Mouse (Mus musculus): ENCODE results near the gene Baiap2l1. TPM values are rescaled to one million over a fixed set of nuclear protein-coding genes. Genes with fewer than 3 reads are reported as not detected.
A peak's percentile ranks its signal among the peaks of the same experiment; 100 is the strongest.

Baiap2l1 gene
- total and polyA plus RNA-seq, 2 experiments from 2014 or later, result 0.63 to 1.9 TPM

DNA sequence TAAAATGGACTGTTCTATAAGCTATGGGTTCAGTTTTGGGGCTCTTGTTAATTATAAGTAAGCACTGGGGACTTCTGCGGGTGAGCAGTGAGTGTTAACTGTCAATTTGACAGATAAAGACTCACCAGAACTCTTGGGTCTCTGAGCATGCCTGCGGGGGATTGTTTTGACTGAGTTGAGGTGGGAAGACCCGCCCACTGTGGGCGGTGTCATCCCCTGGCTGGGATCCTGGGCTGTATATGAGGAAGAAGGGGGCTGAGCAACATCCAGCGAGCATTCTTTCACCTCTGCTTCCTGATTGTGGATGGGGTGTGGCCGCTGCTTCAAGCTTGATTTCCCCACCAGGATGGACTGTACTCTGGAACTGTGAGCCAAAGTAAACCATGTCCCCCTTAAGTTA is 123.7 kb downstream of the Baiap2l1 start:
- H3K4me1 ChIP-seq (ENCODE audit: insufficient read depth, low read length), result no peaks in the 10 kb centered on the region
- H3K9me3 ChIP-seq (ENCODE audit: low read length), result no peaks in the 10 kb centered on the region
- H3K9ac ChIP-seq (replicated peaks; ENCODE audit: low read length), result no peak overlapping the region
- H3K27me3 ChIP-seq (ENCODE audit: insufficient read depth, low read length), result no peaks in the 10 kb centered on the region
- 78% methylated on average over 6 of the region's 6 CpGs for WGBS
- DNase-seq (ENCODE audit: low spot score) (no peak), ATAC-seq (no peak)
- H3K36me3 ChIP-seq (ENCODE audit: insufficient read depth, low read length), result no peaks in the 10 kb centered on the region
- H3K27ac ChIP-seq, result no peak overlapping the region
- no peak overlapping the region for H3K4me2 ChIP-seq (ENCODE audit: low read depth, low read length)
- no peak overlapping the region for H3K4me3 ChIP-seq (ENCODE audit: low read length)
- TF ChIP-seq CTCF (IDR thresholded peaks at IDR 0.05; ENCODE audit: low read depth), result no peak

GRCm38 (mm10) chr5:144232531-144232930 is 125.4 kb downstream of the Baiap2l1 start:
- no peaks in the 10 kb centered on the region for H3K4me1 ChIP-seq (ENCODE audit: insufficient read depth, low read length)
- no peaks in the 10 kb centered on the region for H3K27me3 ChIP-seq (ENCODE audit: insufficient read depth, low read length)
- no peak for DNase-seq (ENCODE audit: low spot score)
- H3K27ac ChIP-seq, result no peak overlapping the region
- H3K4me2 ChIP-seq (ENCODE audit: low read depth, low read length), result no peak overlapping the region
- TF ChIP-seq CTCF (IDR thresholded peaks at IDR 0.05; ENCODE audit: low read depth), result no peak
- no peak overlapping the region for H3K9ac ChIP-seq (replicated peaks; ENCODE audit: low read length)
- ATAC-seq, result no peak
- no peaks in the 10 kb centered on the region for H3K9me3 ChIP-seq (ENCODE audit: low read length)
- WGBS, result 91% methylated on average over 5 of the region's 5 CpGs
- no peaks in the 10 kb centered on the region for H3K36me3 ChIP-seq (ENCODE audit: insufficient read depth, low read length)
- H3K4me3 ChIP-seq (ENCODE audit: low read length), result no peak overlapping the region

GRCm38 (mm10) chr5:144231410-144231809 is 126.5 kb downstream of the Baiap2l1 start:
- Histone ChIP-seq H3K27ac (no peak overlapping the region), H3K36me3 (ENCODE audit: insufficient read depth, low read length) (no peaks in the 10 kb centered on the region), H3K4me2 (ENCODE audit: low read depth, low read length) (no peak overlapping the region), H3K4me3 (ENCODE audit: low read length) (no peak overlapping the region), H3K9ac (replicated peaks; ENCODE audit: low read length) (no peak overlapping the region), H3K27me3 (ENCODE audit: insufficient read depth, low read length) (no peaks in the 10 kb centered on the region), H3K9me3 (ENCODE audit: low read length) (no peaks in the 10 kb centered on the region), H3K4me1 (ENCODE audit: insufficient read depth, low read length) (no peaks in the 10 kb centered on the region)
- 78% methylated on average over 1 of the region's 1 CpGs for WGBS
- TF ChIP-seq CTCF (IDR thresholded peaks at IDR 0.05; ENCODE audit: low read depth), result peak; percentile 56
- no peak for ATAC-seq
- DNase-seq (ENCODE audit: low spot score), result peak; percentile 18

- no peak for ATAC-seq
- Histone ChIP-seq H3K27ac (no peak overlapping the region), H3K9me3 (ENCODE audit: low read length) (no peaks in the 10 kb centered on the region), H3K4me3 (ENCODE audit: low read length) (no peak overlapping the region), H3K4me1 (ENCODE audit: insufficient read depth, low read length) (no peaks in the 10 kb centered on the region), H3K27me3 (ENCODE audit: insufficient read depth, low read length) (no peaks in the 10 kb centered on the region), H3K36me3 (ENCODE audit: insufficient read depth, low read length) (no peaks in the 10 kb centered on the region), H3K4me2 (ENCODE audit: low read depth, low read length) (no peak overlapping the region), H3K9ac (replicated peaks; ENCODE audit: low read length) (no peak overlapping the region)
- DNase-seq (ENCODE audit: low spot score), result no peak
- WGBS, result 84% methylated on average over 7 of the region's 7 CpGs
- TF ChIP-seq CTCF (IDR thresholded peaks at IDR 0.05; ENCODE audit: low read depth), result no peak
Observed at GRCm38 (mm10) chr5:144230216-144230615, 127.7 kb downstream of the Baiap2l1 start.

DNA sequence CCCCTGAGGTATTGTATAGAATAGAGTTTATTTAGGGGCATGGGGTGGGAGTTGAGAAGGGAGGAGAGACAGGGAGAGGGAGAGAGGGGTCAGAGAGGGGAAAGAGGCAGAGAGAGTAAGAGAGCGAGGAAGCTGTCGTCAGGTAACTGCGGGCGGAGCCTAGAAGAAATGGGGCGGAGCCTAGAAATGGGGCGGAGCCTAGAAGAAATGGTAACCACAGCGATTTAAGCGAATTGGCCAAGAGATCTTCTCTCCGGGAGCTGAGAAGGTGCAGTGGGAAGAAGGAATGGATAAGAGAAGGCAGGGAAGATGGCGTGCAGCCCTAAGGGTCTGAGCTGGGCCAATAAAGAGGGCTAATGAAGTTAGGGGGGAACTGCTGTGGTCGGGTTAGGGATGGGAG is 131.7 kb downstream of the Baiap2l1 start:
- Histone ChIP-seq H3K36me3 (ENCODE audit: insufficient read depth, low read length) (no peaks in the 10 kb centered on the region), H3K4me2 (ENCODE audit: low read depth, low read length) (no peak overlapping the region)
- DNase-seq (ENCODE audit: low spot score), result no peak

DNA sequence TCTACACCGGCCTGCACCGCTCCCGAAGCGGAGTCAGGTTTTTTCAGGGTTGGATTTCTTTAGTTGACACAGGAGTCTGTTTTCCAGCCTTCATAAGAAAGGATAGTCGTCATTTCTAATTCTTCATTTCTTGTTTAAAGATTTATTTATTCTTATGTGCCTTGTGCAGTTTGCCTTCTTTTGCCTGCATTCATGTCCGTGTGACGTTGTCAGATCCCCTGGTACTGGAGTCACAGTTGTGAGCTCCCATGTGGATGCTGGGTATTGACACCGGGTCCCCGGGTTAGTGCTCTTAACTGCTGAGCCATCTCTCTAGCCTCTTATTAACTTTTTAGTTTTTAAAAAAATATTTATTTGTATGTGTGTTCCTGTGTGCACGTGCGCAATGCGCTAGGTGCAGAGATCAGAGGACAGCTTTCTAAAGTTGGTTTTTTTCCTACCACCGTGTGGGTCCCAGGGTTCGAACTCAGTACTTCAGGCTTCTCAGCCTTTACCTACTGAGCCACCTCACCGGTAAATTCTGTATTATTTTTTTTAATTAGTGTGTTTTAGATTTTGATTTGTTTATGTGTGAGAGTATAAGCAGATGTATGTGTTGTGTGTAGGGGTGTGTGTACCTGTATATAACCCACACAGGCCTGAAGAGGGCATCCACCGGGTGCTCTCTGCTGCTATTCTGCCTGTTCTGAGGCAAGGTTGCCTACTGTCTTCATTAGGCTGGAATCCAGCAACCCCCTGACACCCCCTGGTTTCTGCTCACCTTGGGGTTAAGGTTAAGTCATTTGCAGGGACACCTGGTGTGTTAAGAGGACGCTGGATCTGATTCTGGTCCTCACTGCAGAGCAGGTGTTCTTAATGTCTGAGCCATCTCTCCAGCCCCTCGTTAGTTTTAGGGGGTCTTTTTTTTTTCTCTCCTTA is 133.8 kb downstream of the Baiap2l1 start:
- ATAC-seq, result no peak
- Histone ChIP-seq H3K27me3 (ENCODE audit: insufficient read depth, low read length) (no peaks in the 10 kb centered on the region), H3K9ac (replicated peaks; ENCODE audit: low read length) (peak overlapping the region; percentile 74), H3K4me1 (ENCODE audit: insufficient read depth, low read length) (peaks cover 12% of the 10 kb centered on the region), H3K36me3 (ENCODE audit: insufficient read depth, low read length) (no peaks in the 10 kb centered on the region), H3K4me2 (ENCODE audit: low read depth, low read length) (peak overlapping the region; percentile 91), H3K4me3 (ENCODE audit: low read length) (peak overlapping the region; percentile 76), H3K27ac (peak overlapping the region; percentile 84; the same call in 1 of the 2 replicates), H3K9me3 (ENCODE audit: low read length) (no peaks in the 10 kb centered on the region)
- DNase-seq (ENCODE audit: low spot score), result no peak
- no peak for TF ChIP-seq CTCF (IDR thresholded peaks at IDR 0.05; ENCODE audit: low read depth)
- WGBS, result 23% methylated on average over 18 of the region's 18 CpGs

More for the DNA sequence above, 131.7 kb downstream of the Baiap2l1 start:
- Histone ChIP-seq H3K27me3 (ENCODE audit: insufficient read depth, low read length) (no peaks in the 10 kb centered on the region), H3K27ac (no peak overlapping the region), H3K4me3 (ENCODE audit: low read length) (no peak overlapping the region), H3K4me1 (ENCODE audit: insufficient read depth, low read length) (peaks cover 11% of the 10 kb centered on the region), H3K9me3 (ENCODE audit: low read length) (no peaks in the 10 kb centered on the region), H3K9ac (replicated peaks; ENCODE audit: low read length) (no peak overlapping the region)
- ATAC-seq, result no peak
- WGBS, result 30% methylated on average over 11 of the region's 11 CpGs
- no peak for TF ChIP-seq CTCF (IDR thresholded peaks at IDR 0.05; ENCODE audit: low read depth)

DNA sequence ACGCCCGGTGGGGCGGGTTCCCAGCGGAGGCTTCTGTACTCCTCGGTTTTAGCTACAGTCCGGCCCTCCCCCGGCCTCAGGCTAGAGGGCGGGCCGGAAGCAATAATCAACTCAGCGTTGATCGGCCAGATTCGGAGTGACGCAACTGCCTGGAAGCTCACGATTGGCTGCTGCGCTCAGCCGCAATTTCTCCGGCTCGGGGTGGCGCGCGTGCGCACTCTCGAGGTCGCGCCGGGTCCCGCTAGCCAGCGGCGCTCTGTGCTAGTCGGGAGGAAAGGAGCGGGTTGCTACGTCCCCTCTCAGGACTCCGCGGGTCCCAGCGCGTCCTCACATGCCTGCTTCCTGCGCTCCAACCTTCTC is 134.4 kb downstream of the Baiap2l1 start, which contains the start of gene Tecpr1:
Gene Tecpr1 (minus strand): TSS at position 113 of the 360 bp plus-strand sequence.
- ATAC-seq, result peak; percentile 96
- DNase-seq (ENCODE audit: low spot score), result peak; percentile 97
- Histone ChIP-seq H3K9ac (replicated peaks; ENCODE audit: low read length) (peak within 1 kb of the TSS; percentile 74), H3K9me3 (ENCODE audit: low read length) (no peaks in the 10 kb centered on the region), H3K36me3 (ENCODE audit: insufficient read depth, low read length) (no peaks in the 10 kb centered on the region), H3K27me3 (ENCODE audit: insufficient read depth, low read length) (no peaks in the 10 kb centered on the region), H3K4me2 (ENCODE audit: low read depth, low read length) (peak within 1 kb of the TSS; percentile 91), H3K4me1 (ENCODE audit: insufficient read depth, low read length) (peaks cover 12% of the 10 kb centered on the region), H3K4me3 (ENCODE audit: low read length) (peak within 1 kb of the TSS; percentile 76), H3K27ac (peak within 1 kb of the TSS; percentile 84)
- peak; percentile 33 for TF ChIP-seq CTCF (IDR thresholded peaks at IDR 0.05; ENCODE audit: low read depth)
- 2% methylated on average over 37 of the region's 37 CpGs for WGBS
